Mouse (Mus musculus) heart, embryonic 12.5 days (tissue): ENCODE measurements at regions not wholly inside any gene's neighbourhood (a gene's known extent, or its start where the extent isn't known, plus 50 kb on each side); places are given as distances from the start of the nearest gene placed in this dataset.

ENCODE experiments used
- ATAC-seq: fragments of 200-750 bp; cut with Nextera tagmentation; 2 replicates; pipeline ENCODE4 v1.8.0; 2017; ENCODE audit warnings: moderate TSS enrichment, moderate library complexity; ENCODE audit not compliant: insufficient number of reproducible peaks, low FRiP score
- H3K27ac ChIP-seq: fragments of 300-500 bp; sonication (generic); 2 replicates; pipeline ENCODE4 v1.5.1; 2016; ENCODE audit warnings: mild to moderate bottlenecking, moderate library complexity; ENCODE audit not compliant: poor library complexity, severe bottlenecking
- H3K27me3 ChIP-seq: fragments of 300-500 bp; sonication (generic); replicated peaks from 2 replicates; pipeline ENCODE4 v1.6.1; 2016; ENCODE audit warnings: mild to moderate bottlenecking, moderate library complexity
- H3K36me3 ChIP-seq: fragments of 300-500 bp; sonication (generic); 2 replicates; pipeline ENCODE4 v1.6.1; 2016; ENCODE audit warnings: mild to moderate bottlenecking, moderate library complexity
- H3K4me1 ChIP-seq: fragments of 300-500 bp; sonication (generic); replicated peaks from 2 replicates; pipeline ENCODE4 v1.6.1; 2016; ENCODE audit warnings: mild to moderate bottlenecking
- H3K4me2 ChIP-seq: fragments of 300-500 bp; sonication (generic); 2 replicates; pipeline ENCODE4 v1.6.1; 2016; ENCODE audit warnings: mild to moderate bottlenecking, moderate library complexity
- H3K4me3 ChIP-seq: fragments of 300-500 bp; sonication (generic); 2 replicates; pipeline ENCODE4 v1.5.1; 2016; ENCODE audit warnings: mild to moderate bottlenecking
- H3K9ac ChIP-seq: fragments of 300-500 bp; sonication (generic); 2 replicates; pipeline ENCODE4 v1.6.1; 2016; ENCODE audit warnings: mild to moderate bottlenecking, moderate library complexity
- H3K9me3 ChIP-seq: fragments of 300-500 bp; sonication (generic); replicated peaks from 2 replicates; pipeline ENCODE4 v1.6.1; 2016; ENCODE audit warnings: mild to moderate bottlenecking, moderate library complexity
- whole genome bisulfite sequencing: fragments of 180-500 bp; shearing (Covaris S2); methylation state at CpG from one replicate; pipeline ENCODE4 v1.1.7; 2016; 5-methylcytosine and 5-hydroxymethylcytosine counted together

DNA sequence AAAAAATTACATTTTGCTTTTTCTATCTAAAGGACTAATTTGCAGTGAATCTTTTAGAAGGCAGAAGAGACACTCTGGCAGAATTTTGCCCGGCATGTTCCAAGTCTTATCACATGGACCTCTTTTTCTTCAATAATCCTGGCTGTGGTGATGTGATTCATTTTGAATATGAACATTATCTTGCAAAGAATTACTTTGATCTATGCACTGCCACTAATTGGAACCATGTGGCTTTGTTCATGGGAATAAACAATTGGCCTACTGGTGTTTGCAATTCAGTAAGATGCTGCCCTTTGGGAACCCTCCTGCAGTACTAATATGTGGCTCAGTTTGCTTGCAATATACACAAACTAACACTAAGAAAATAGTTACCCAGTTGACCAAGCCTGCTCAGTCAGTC, 456.3 kb upstream of the Fam98a start:
- H3K9me3 ChIP-seq, result 0 out of 2 replicates have a peak, but pooled peaks cover 3% of the 10 kb centered on the region
- 77% methylated on average over 1 of the region's 1 CpGs for WGBS
- no peak overlapping the region for H3K4me3 ChIP-seq
- no peak for ATAC-seq
- no peak overlapping the region for H3K4me2 ChIP-seq
- H3K36me3 ChIP-seq, result no peaks in the 10 kb centered on the region
- H3K27ac ChIP-seq, result no peak overlapping the region
- no peaks in the 10 kb centered on the region for H3K27me3 ChIP-seq
- H3K4me1 ChIP-seq, result no peaks in the 10 kb centered on the region
- no peak overlapping the region for H3K9ac ChIP-seq

GRCm38 (mm10) chr17:76002836-76003235, 451.1 kb upstream of the Fam98a start:
- no peaks in the 10 kb centered on the region for H3K9me3 ChIP-seq
- no peak overlapping the region for H3K4me3 ChIP-seq
- no peaks in the 10 kb centered on the region for H3K4me1 ChIP-seq
- no peak for ATAC-seq
- no peaks in the 10 kb centered on the region for H3K27me3 ChIP-seq
- H3K27ac ChIP-seq, result no peak overlapping the region
- H3K4me2 ChIP-seq, result no peak overlapping the region
- no peak overlapping the region for H3K9ac ChIP-seq
- no peaks in the 10 kb centered on the region for H3K36me3 ChIP-seq

GRCm38 (mm10) chr17:75961371-75961770, 409.6 kb upstream of the Fam98a start:
- no peaks in the 10 kb centered on the region for H3K4me1 ChIP-seq
- no peak for ATAC-seq
- no peak overlapping the region for H3K9ac ChIP-seq
- H3K4me3 ChIP-seq, result no peak overlapping the region
- H3K4me2 ChIP-seq, result no peak overlapping the region
- no peak overlapping the region for H3K27ac ChIP-seq
- no peaks in the 10 kb centered on the region for H3K36me3 ChIP-seq
- no peaks in the 10 kb centered on the region for H3K9me3 ChIP-seq
- no peaks in the 10 kb centered on the region for H3K27me3 ChIP-seq
- 63% methylated on average over 2 of the region's 2 CpGs for WGBS

DNA sequence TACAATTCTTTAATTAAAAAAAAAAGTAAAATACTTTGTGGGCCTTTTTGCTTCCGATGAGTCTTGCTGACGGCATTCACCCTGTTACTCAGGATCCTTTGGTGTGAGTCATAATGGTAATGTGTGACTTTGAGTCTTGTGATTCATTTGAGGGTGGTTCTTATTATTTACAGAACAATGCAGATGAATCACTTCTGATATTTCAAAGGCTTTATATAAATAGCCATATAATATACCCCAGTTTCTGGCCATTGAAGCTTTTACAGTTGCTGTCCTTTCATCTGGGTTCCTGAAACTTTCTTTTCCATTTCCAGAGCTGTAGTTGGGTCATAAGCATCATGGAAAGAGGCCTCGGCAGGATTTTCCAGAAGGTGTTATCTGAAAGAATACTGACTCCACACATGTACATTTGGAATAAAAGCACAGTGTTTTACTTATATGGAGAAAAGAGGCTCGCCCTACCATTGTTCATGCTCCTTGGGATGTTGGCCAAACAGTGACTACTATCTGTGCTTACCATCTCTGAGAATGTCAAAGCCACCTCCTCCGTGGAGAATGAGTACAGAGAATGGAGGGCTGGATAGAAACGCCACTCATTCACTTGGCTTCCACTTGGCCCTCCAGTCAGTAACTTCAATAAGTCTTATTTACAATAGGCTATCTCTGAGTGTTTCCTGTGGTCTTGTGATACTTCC, 385.1 kb upstream of the Fam98a start:
- Histone ChIP-seq H3K9me3 (no peaks in the 10 kb centered on the region), H3K4me1 (no peaks in the 10 kb centered on the region), H3K4me3 (no peak overlapping the region), H3K9ac (no peak overlapping the region), H3K27ac (no peak overlapping the region), H3K27me3 (no peaks in the 10 kb centered on the region), H3K36me3 (no peaks in the 10 kb centered on the region), H3K4me2 (no peak overlapping the region)
- 66% methylated on average over 6 of the region's 6 CpGs for WGBS
- ATAC-seq, result no peak

GRCm38 (mm10) chr17:75931022-75931421, 379.3 kb upstream of the Fam98a start:
- no peak overlapping the region for H3K4me2 ChIP-seq
- WGBS, result 71% methylated on average over 1 of the region's 1 CpGs
- H3K9ac ChIP-seq, result no peak overlapping the region
- no peaks in the 10 kb centered on the region for H3K36me3 ChIP-seq
- H3K27me3 ChIP-seq, result no peaks in the 10 kb centered on the region
- no peaks in the 10 kb centered on the region for H3K4me1 ChIP-seq
- ATAC-seq, result no peak
- no peak overlapping the region for H3K4me3 ChIP-seq
- H3K9me3 ChIP-seq, result no peaks in the 10 kb centered on the region
- H3K27ac ChIP-seq, result no peak overlapping the region

- Histone ChIP-seq H3K9ac (no peak overlapping the region), H3K9me3 (no peaks in the 10 kb centered on the region), H3K36me3 (no peaks in the 10 kb centered on the region), H3K27me3 (no peaks in the 10 kb centered on the region), H3K4me3 (no peak overlapping the region), H3K4me1 (no peaks in the 10 kb centered on the region), H3K4me2 (no peak overlapping the region), H3K27ac (no peak overlapping the region)
- no peak for ATAC-seq
- WGBS, result 78% methylated on average over 2 of the region's 2 CpGs
Measured at GRCm38 (mm10) chr17:75920240-75920639, 368.5 kb upstream of the Fam98a start.

- Histone ChIP-seq H3K27ac (no peak overlapping the region), H3K4me2 (no peak overlapping the region), H3K9ac (no peak overlapping the region), H3K36me3 (no peaks in the 10 kb centered on the region), H3K4me1 (no peaks in the 10 kb centered on the region), H3K4me3 (no peak overlapping the region), H3K27me3 (no peaks in the 10 kb centered on the region), H3K9me3 (no peaks in the 10 kb centered on the region)
- ATAC-seq, result no peak
- 71% methylated on average over 4 of the region's 4 CpGs for WGBS
Measured at GRCm38 (mm10) chr17:75917020-75917419, 365.3 kb upstream of the Fam98a start.

GRCm38 (mm10) chr17:75916590-75916989, 364.8 kb upstream of the Fam98a start:
- no peaks in the 10 kb centered on the region for H3K4me1 ChIP-seq
- no peak overlapping the region for H3K9ac ChIP-seq
- H3K27ac ChIP-seq, result no peak overlapping the region
- H3K4me2 ChIP-seq, result no peak overlapping the region
- no peak overlapping the region for H3K4me3 ChIP-seq
- WGBS, result 78% methylated on average over 2 of the region's 2 CpGs
- H3K36me3 ChIP-seq, result no peaks in the 10 kb centered on the region
- no peak for ATAC-seq
- H3K27me3 ChIP-seq, result no peaks in the 10 kb centered on the region
- no peaks in the 10 kb centered on the region for H3K9me3 ChIP-seq

GRCm38 (mm10) chr17:75915256-75915655, 363.5 kb upstream of the Fam98a start:
- ATAC-seq, result no peak
- 76% methylated on average over 1 of the region's 1 CpGs for WGBS
- H3K4me3 ChIP-seq, result no peak overlapping the region
- H3K4me1 ChIP-seq, result no peaks in the 10 kb centered on the region
- no peak overlapping the region for H3K9ac ChIP-seq
- H3K36me3 ChIP-seq, result no peaks in the 10 kb centered on the region
- H3K27ac ChIP-seq, result no peak overlapping the region
- no peaks in the 10 kb centered on the region for H3K27me3 ChIP-seq
- no peaks in the 10 kb centered on the region for H3K9me3 ChIP-seq
- H3K4me2 ChIP-seq, result no peak overlapping the region

DNA sequence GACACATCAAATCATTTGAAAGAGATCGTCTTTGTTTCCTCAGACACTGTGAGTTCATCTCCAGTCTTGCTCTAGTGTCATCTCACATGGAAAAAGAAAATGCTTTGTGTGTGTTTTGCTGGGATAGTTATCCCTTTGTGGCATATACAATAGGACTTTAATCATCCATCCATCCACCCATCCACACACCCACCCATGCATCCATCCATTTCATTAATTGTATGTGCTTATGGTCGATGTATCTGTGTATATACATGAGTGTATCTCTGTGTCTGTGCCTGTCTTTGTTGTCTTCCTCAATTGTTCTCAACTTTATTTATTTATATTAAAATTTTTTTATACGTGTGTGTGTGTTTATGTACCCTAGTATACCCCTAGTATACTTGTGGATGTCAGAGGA, 355.3 kb upstream of the Fam98a start:
- Histone ChIP-seq H3K27me3 (no peaks in the 10 kb centered on the region), H3K4me3 (no peak overlapping the region), H3K9me3 (no peaks in the 10 kb centered on the region), H3K36me3 (no peaks in the 10 kb centered on the region), H3K9ac (no peak overlapping the region), H3K4me1 (no peaks in the 10 kb centered on the region), H3K27ac (no peak overlapping the region), H3K4me2 (no peak overlapping the region)
- no peak for ATAC-seq
- WGBS, result 84% methylated on average over 3 of the region's 3 CpGs

- Histone ChIP-seq H3K4me2 (no peak overlapping the region), H3K36me3 (no peaks in the 10 kb centered on the region), H3K9me3 (no peaks in the 10 kb centered on the region), H3K4me1 (no peaks in the 10 kb centered on the region), H3K4me3 (no peak overlapping the region), H3K9ac (no peak overlapping the region), H3K27me3 (no peaks in the 10 kb centered on the region), H3K27ac (no peak overlapping the region)
- ATAC-seq, result no peak
- WGBS, result 76% methylated on average over 3 of the region's 3 CpGs
Measured at GRCm38 (mm10) chr17:75906643-75907042, 354.9 kb upstream of the Fam98a start.

GRCm38 (mm10) chr17:75895436-75895835, 343.7 kb upstream of the Fam98a start:
- Histone ChIP-seq H3K36me3 (no peaks in the 10 kb centered on the region), H3K4me2 (no peak overlapping the region), H3K9ac (no peak overlapping the region), H3K4me1 (no peaks in the 10 kb centered on the region), H3K27ac (no peak overlapping the region), H3K4me3 (no peak overlapping the region), H3K9me3 (no peaks in the 10 kb centered on the region), H3K27me3 (no peaks in the 10 kb centered on the region)
- no peak for ATAC-seq
- 81% methylated on average over 6 of the region's 6 CpGs for WGBS
